Mouse (Mus musculus): ENCODE measurements around the gene Gm27027.
A peak's percentile ranks its signal among the peaks of the same experiment; 100 is the strongest.

Gm27027 gene

DNA sequence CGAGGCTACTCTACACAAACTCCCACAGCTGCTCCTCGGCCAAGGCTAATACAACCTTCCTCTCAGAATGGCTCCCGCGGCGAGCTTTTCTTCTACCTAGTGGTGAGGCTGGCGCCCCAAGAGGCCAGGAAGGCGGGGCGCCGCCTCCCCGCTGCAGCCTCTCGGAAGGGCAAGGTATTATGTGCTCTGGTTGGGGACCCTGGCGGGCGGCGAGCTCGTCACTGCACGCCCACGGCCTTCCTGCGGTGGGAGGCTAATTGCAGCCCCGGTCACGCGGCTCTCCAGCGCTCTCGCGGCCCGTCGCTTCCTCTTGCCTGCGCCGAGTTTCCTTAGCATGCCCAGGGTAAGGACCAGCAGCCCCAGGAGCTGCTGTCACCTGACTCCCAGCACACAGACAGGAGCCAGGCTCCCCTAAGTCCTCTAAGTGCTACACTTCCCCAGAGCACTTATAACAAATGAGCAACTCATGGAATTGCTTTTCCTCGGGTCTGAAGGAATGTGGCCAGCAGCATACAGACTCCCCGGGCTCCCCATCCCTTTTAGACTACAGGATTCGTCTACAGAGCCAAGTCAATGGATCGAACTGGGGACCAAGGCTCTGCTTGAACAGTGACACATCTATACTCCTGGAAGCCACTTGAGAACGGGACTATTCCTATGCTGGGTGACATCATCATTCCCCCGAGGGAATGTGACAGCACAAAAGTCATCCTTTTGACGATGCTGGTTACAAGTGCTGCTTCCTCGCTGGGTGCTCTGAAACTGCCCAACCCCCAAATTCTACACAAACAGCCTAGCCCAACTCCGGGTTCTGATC, 19.5 kb downstream of the Gm27027 start:
- DNase-seq, result peak; percentile 54 to 60

DNA sequence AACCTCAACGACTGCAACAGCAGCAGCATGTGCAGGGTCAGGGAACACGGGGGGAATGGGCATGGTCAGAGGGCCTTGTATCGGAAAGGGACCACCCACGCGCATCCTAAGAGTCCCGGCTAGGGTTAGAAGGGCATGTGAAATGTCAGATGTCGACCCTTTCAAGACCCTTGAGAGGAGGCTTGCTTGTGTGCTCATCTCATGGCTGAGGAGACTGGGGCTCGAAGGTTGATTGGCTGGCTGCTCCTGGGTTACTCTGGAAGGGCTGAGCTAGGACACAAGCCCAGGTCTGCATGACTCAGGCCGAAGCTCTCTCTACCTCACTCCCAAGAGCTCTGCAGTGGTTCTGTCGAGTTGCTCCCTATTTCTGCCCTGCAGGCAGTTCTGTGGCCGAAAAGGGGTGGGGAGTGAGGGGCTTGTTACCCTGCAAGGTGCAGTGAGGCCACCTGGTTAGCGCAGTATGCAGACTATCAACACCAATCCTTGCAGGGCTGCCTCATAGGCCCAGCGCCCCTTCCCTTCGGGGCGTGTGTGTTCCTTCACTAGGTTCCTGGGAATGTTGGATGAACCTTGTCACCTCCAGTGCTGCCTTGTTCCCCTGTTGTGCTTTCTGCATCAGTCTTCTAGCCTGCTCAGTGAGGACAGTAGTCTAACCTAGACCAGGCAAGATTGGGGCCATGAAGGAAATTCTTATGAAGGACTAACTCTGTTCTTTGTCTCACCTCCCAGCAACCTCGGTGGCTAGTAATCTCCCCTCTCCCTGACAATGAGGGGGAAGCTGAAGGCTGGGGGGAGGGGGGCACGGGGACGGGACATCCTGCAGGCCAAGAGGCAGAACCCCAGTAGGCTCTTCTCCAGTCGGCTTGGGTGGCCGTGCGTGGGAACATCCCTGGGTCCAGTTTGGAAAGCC, 20.4 kb downstream of the Gm27027 start:
- DNase-seq, result no peak

DNA sequence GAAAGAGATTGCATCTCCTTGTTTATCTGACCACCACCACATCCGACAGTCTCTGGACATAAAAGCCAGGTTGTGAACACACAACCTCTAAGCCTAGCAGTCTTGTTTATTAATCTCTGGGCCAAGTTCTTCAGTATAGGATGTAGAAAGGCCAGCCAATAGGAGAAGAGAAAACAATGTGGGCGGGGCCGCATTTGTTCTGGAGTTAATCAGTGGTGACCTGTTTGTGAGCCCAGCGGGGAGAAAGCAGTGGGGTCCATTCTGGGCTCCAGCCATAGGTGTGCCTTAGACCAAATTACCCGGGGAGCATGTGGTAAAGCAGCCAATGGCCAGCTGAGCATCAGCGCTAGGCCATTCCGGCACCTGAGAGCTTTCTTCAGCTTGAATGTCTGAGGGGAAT, 21.1 kb downstream of the Gm27027 start:
- DNase-seq, result no peak

- no peak for DNase-seq
Measured at GRCm38 (mm10) chr2:93971647-93972046, 24.5 kb downstream of the Gm27027 start.

DNA sequence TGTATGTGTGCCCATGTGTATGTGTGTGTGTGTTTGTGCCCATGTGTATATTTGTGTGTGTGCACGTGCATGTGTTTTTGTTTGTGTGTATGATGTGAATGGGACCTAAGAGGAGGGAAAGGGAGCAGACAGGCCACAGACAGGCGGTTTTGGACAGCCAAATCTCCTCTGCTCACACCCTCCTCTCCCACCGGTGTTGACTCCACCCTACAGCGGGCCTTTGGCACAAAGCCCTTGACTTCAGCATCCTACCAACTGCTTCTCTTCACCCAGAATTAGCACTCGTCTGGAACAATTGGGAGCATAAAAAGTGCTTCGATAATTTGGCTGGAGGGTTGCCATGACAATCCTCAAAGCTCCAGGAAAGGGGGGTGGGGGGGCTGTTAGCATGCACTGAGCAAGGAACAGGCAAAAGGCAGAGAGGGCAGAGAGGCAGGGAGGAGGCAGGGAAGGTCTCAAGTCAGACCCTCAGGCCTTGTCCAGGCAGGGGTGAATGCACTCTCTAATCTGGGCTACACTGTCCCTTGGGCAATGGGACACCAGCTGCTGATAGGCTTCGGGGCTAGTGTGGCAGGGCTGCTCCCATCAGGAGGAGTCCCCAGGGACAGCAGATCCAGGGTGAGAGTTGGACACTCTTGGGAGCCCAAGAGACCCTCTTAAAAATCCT, 31.5 kb downstream of the Gm27027 start:
- DNase-seq, result peak; percentile 45 to 55

DNA sequence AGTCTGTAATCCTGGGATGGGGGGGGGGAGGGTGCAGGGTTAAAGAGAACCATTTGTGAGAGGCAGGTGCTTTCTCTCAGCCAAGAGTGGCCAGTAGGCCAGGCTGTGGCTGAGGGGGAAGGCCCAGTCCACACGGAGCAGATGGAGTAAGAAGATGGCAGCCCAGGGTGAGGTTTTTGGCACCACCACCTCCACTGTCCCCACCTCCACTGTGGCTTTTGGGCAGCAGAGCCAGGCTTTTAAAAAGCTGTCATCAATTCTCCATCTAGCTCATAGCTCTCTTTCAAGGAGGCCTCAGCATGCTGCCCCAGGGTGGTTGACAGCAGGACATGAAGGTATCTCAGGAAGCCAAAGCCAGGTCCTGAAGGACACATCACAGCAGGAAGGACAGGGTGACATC, 32.4 kb downstream of the Gm27027 start:
- DNase-seq, result peak; percentile 23 to 47

GRCm38 (mm10) chr2:93961716-93962115, 34.4 kb downstream of the Gm27027 start:
- peak; percentile 87 for DNase-seq

- no peak for DNase-seq
Measured at GRCm38 (mm10) chr2:93959346-93959745, 36.8 kb downstream of the Gm27027 start.

GRCm38 (mm10) chr2:93958216-93958615, 37.9 kb downstream of the Gm27027 start:
- DNase-seq, result no peak

DNA sequence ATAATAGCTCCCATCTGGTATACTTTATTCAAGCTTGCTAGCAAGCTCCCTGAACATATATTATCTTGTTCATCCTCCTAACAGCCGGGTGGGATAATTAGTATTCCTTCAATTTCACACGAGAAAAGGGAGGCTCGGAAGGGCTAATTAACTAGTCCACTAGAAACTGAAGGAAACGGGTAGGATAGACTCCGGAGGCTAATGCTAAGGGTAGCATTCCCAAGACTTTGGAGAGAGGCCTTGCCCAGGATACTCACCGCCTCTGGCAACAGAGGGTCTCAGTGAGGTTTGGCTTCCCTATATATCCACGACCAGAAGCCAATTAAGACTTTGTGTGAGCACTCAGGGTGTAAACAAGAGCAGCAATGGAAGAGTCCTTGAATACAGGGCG, 38.4 kb downstream of the Gm27027 start:
- DNase-seq, result no peak

DNA sequence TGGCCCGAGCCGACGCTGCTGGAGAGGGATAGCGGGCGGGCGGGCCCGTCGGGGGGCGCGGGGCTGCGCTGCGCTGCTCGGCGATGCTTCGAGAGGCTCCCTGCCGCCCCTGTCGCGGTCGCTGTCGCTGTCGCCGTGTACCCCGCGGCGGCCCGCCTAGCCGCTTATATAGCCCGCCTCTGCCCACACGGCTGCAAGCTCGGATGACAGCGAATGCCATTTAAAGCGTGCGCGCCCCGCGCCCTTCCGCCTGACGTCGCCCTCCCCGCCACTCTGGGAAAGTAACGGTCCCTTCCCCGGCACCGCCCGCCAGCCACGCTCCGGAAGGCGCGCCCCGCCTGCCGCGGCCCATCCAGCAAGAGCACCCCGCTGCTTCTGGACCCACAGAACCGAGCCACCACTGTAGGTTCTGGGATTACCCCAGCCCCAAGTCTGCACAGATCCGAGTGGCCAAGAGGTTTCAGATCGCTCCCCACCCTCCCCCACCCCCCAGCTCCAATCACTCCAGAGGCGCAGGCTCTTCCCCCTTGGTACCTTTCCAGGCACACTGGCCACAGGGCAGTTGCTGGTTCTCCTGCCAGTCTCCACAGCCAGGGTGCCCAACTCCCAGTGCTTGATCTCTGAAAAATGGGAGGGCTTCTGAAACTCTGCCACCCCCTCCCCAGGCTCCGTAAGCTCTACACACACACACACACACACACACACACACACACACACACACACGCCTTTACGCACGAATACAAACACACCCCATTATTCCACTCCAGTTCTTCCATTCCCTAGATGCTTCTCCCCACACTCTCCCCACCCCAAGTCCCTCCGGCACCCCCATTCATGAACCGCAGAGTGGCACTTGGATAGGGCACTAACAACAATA, 39.0 kb downstream of the Gm27027 start, which contains the start of gene Gm13889:
Gene Gm13889, minus strand, starts transcription at position 294 of the 877 bp plus-strand sequence.
- DNase-seq, result peak; percentile 72 to 79

DNA sequence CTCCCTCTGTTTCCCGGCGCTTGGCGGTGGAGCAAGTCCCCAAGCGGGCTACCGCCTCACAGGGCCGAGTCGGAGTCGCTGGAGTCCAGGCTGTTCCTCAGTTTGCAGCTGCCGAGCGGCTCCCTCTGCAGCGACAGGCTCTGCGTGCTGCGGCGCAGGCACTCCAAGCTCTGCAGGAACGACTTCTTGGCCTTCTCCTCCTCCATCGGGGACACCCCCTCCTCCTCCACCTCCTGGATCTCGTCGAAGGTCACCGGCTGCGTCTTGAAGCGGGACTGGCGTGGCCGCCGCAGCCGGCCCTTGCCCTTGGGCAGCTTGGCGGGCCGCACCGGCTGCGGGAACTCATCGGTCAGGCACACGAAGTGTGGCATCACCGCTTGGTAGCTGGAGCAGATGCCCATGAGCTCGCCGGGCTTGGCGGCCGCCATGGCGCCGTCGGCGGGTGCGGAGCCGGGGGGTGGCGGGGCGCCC, 39.8 kb downstream of the Gm27027 start:
- DNase-seq, result peak; percentile 60 to 71

GRCm38 (mm10) chr2:93955886-93956285, 40.3 kb downstream of the Gm27027 start:
- no peak for DNase-seq

GRCm38 (mm10) chr2:93954781-93955578, 41.2 kb downstream of the Gm27027 start:
- peak; percentile 62 to 65 for DNase-seq

GRCm38 (mm10) chr2:93953726-93954125, 42.4 kb downstream of the Gm27027 start:
- no peak for DNase-seq

GRCm38 (mm10) chr2:93946976-93947375, 49.2 kb downstream of the Gm27027 start:
- no peak for DNase-seq

DNA sequence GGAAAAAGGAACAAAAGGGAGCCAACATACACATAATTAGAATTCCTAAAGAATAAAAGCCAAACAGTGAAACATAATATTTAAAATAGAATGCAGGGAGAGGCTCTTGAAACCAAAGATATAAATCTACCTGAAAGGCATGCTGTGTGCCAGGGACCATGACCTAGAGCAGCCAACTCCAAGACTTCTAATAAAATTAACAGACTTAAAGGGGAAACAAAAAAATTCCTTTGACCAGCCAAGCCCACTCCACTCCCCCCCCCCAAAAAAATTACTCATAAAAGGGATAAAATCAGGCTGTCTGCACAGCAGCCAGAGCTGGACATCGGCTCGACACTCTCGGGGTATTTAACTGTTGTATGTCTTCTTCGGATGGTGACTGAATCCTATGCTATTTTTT, 51.3 kb downstream of the Gm27027 start:
- DNase-seq, result no peak

DNA sequence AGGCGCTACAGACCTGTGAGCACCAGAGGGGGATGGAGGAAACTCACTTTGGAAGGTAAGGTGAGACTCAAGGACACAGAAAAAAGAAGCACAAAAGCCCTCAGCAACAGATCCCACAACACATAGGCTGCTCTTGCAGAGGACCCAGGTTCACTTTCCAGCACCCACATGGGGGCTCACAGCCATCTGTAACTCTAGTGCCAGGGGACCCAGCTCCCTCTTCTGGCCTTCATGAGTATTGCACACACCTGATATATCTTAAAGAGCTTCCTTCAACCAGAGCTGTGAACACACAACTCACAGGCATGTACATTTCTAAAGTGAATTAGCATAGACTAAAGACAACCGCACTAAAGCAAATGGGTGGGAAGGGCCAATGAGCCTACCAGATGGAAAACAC, 52.1 kb downstream of the Gm27027 start:
- DNase-seq, result no peak

DNA sequence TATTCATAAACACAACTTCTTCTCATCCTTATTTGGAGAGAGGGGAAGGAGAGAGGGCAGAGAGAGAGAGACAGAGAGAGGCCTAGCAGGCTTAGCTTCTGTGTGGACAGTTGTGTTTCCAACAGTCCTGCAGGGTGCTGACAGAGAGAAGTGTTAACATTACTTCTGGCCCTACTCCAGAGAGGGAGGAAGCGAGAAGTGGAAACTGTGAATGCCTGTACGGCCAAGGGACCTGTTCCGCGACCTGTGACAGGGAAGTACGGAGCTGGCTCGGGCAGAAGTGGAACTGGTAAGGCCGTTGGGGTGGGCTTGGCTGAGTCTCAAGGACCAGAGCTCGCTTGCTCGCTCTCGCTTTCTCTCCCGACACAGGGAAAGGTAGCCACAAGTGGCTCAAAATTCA, 54.5 kb downstream of the Gm27027 start:
- DNase-seq, result no peak

GRCm38 (mm10) chr2:93938534-93938933, 57.6 kb downstream of the Gm27027 start:
- DNase-seq, result no peak

- DNase-seq, result no peak
Measured at GRCm38 (mm10) chr2:93928866-93929265, 67.3 kb downstream of the Gm27027 start.
